In genomic region chr17:8368570-8368969, GRCm38 (mm10) we compare ENCODE assay signal across 9 mouse cellular contexts. TPM values are rescaled to one million over a fixed set of nuclear protein-coding genes. Genes with fewer than 3 reads are reported as not detected.
DNase-seq lines count a peak whose midpoint lies in the region; ATAC-seq lines count a peak whose summit lies in the region.
"Had no signal": no experiment of that assay in that cellular context is flagged by ENCODE, and none has a peak within 500 bp of the region (broad histone marks: within the 10 kb centered on the region; RNA-seq: fewer than 3 reads in every experiment).

No protein-coding gene starts in this region.

- ATAC-seq in forebrain, embryonic 15.5 days (replicated peaks) = peak; percentile 74

- peak overlapping the region; percentile 98 for H3K27ac ChIP-seq in forebrain, embryonic 15.5 days (replicated peaks)

- H3K9ac ChIP-seq in forebrain, embryonic 15.5 days (replicated peaks) = peak overlapping the region; percentile 31

- H3K4me3 ChIP-seq in forebrain, embryonic 15.5 days = peak overlapping the region; percentile 9
- H3K4me3 ChIP-seq: megakaryocyte, embryonic 14.5 days had no signal

- peak; percentile 87 to 88 for DNase-seq in cerebellum, postnatal 10 days
- peak; percentile 56 to 85 for DNase-seq in left cerebral cortex, adult 8-10 months (ENCODE audit: low spot score in 2 of 2)
- DNase-seq in retina, postnatal 1 day = peak; percentile 86
- DNase-seq in kidney, adult 18-20 months = no peak
- no peak for DNase-seq in gastrocnemius, postnatal 10 days
- no peak for DNase-seq in adrenal gland, postnatal 14 days
- no peak for DNase-seq in heart, adult 9 months (ENCODE audit: low spot score in 2 of 2)

- no peaks in the 10 kb centered on the region for H3K27me3 ChIP-seq in forebrain, embryonic 15.5 days

- peaks cover 73% of the 10 kb centered on the region for H3K4me1 ChIP-seq in forebrain, embryonic 15.5 days

- no peaks in the 10 kb centered on the region for H3K36me3 ChIP-seq in forebrain, embryonic 15.5 days

- WGBS in forebrain, embryonic 15.5 days = 4% methylated on average over 8 of the region's 8 CpGs

- H3K4me2 ChIP-seq in forebrain, embryonic 15.5 days (replicated peaks) = peak overlapping the region; percentile 41

- no peaks in the 10 kb centered on the region for H3K9me3 ChIP-seq in forebrain, embryonic 15.5 days
- H3K9me3 ChIP-seq: megakaryocyte, embryonic 14.5 days had no signal

RNA-seq across cellular contexts. Expression of gene T2, which starts 12.8 kb away (rescaled TPM):
- polyA plus RNA-seq in forebrain, embryonic 15.5 days (2015; fragmentation: Nextera tagmentation; extraction: Ambion mirVana) = 0.51 and 0.63 TPM in 2 replicates
- total RNA-seq in left cerebral cortex, adult 8-10 months (2022) = 1 to 10 TPM in 2 of 4 experiments, under 1 TPM in 2; 0.44 to 1.3 (median 0.87) TPM
- total RNA-seq in gastrocnemius, postnatal 10 days (2021) = not detected
- not detected in 2 replicates for total RNA-seq in adrenal gland, postnatal 14 days (2021)

RNA-seq across cellular contexts. Expression of gene Prr18, which starts 31.3 kb away (rescaled TPM):
- 11.5 and 12.8 TPM in 2 replicates for polyA plus RNA-seq in forebrain, embryonic 15.5 days (2015; fragmentation: Nextera tagmentation; extraction: Ambion mirVana)
- 10 to 100 TPM; 26.4 to 28.5 (median 27.1) TPM for total RNA-seq in left cerebral cortex, adult 8-10 months (2022)
- total RNA-seq in gastrocnemius, postnatal 10 days (2021) = under 1 TPM in 1 of 2 experiments, not detected in 1; 0.27 TPM
- 0.33 and 0.41 TPM in 2 replicates for total RNA-seq in adrenal gland, postnatal 14 days (2021)

RNA-seq across cellular contexts. Expression of gene Sft2d1, which starts 57.7 kb away (rescaled TPM):
- 148 and 157 TPM in 2 replicates for polyA plus RNA-seq in forebrain, embryonic 15.5 days (2015; fragmentation: Nextera tagmentation; extraction: Ambion mirVana)
- 10 to 100 TPM; 56.4 to 58.4 (median 57.0) TPM for total RNA-seq in left cerebral cortex, adult 8-10 months (2022)
- total RNA-seq in gastrocnemius, postnatal 10 days (2021) = 10 to 100 TPM; 16.0 to 21.0 TPM
- total RNA-seq in adrenal gland, postnatal 14 days (2021) = 37.7 and 40.5 TPM in 2 replicates

Comparison
In these comparisons a context has a peak if more than half of its experiments do, and no peak if none do; other contexts are left out.
1. DNase-seq: peak in cerebellum, postnatal 10 days (2 of 2), left cerebral cortex, adult 8-10 months (2 of 2) and retina, postnatal 1 day (single experiment); none in kidney, adult 18-20 months (single experiment), gastrocnemius, postnatal 10 days (single experiment), adrenal gland, postnatal 14 days (single experiment) and heart, adult 9 months (0 of 2).
2. RNA of gene Prr18, which starts 31.3 kb away (total RNA-seq): 26.4 to 28.5 TPM in left cerebral cortex, adult 8-10 months; 0.33 to 0.41 TPM in adrenal gland, postnatal 14 days and 0.27 TPM in gastrocnemius, postnatal 10 days; every median in the first group is over 10 times any median in the second.